ENCODE assay signal across 9 mouse cellular contexts in genomic region chr9:107605041-107605661, GRCm38 (mm10). TPM values are rescaled to one million over a fixed set of nuclear protein-coding genes. Genes with fewer than 3 reads are reported as not detected.
DNase-seq lines count a peak whose midpoint lies in the region; ATAC-seq lines count a peak whose summit lies in the region.
"Had no signal": no experiment of that assay in that cellular context is flagged by ENCODE, and none has a peak within 500 bp of the region (broad histone marks: within the 10 kb centered on the region; RNA-seq: fewer than 3 reads in every experiment).

No protein-coding gene starts in this region.

- H3K4me2 ChIP-seq in heart, embryonic 14.5 days (ENCODE audit: low read length), result peak overlapping the region; percentile 50
- peak overlapping the region; percentile 43 for H3K4me2 ChIP-seq in embryonic facial prominence, embryonic 14.5 days (ENCODE audit: low read depth, low read length)
- peak overlapping the region; percentile 22 for H3K4me2 ChIP-seq in midbrain, embryonic 12.5 days (replicated peaks)

- WGBS in heart, embryonic 14.5 days, result 40% methylated on average over 23 of the region's 23 CpGs
- 35% methylated on average over 20 of the region's 23 CpGs for WGBS in embryonic facial prominence, embryonic 14.5 days
- WGBS in midbrain, embryonic 12.5 days, result 34% methylated on average over 23 of the region's 23 CpGs

- no peaks in the 10 kb centered on the region for H3K36me3 ChIP-seq in heart, embryonic 14.5 days (ENCODE audit: control insufficient read depth, insufficient read depth, low read length)
- no peaks in the 10 kb centered on the region for H3K36me3 ChIP-seq in embryonic facial prominence, embryonic 14.5 days (ENCODE audit: control insufficient read depth, insufficient read depth, low read length)
- H3K36me3 ChIP-seq in midbrain, embryonic 12.5 days, result no peaks in the 10 kb centered on the region

- no peak overlapping the region; a peak in 1 of 4 replicates for H3K4me3 ChIP-seq in heart, embryonic 14.5 days (ENCODE audit: control insufficient read depth in 1 of 2, insufficient read depth in 1 of 2, low read depth in 1 of 2, low read length in 2 of 2)
- peak overlapping the region; percentile 19; the same call in 1 of the 2 replicates for H3K4me3 ChIP-seq in embryonic facial prominence, embryonic 14.5 days (ENCODE audit: low read depth, low read length)
- no peak overlapping the region for H3K4me3 ChIP-seq in midbrain, embryonic 12.5 days

- 0 out of 2 replicates have a peak, but pooled peaks cover 3% of the 10 kb centered on the region for H3K27me3 ChIP-seq in heart, embryonic 14.5 days (ENCODE audit: control insufficient read depth, insufficient read depth, low read length)
- H3K27me3 ChIP-seq in embryonic facial prominence, embryonic 14.5 days (replicated peaks; ENCODE audit: control insufficient read depth, insufficient read depth, low read length), result no peaks in the 10 kb centered on the region
- 0 out of 2 replicates have a peak, but pooled peaks cover 13% of the 10 kb centered on the region for H3K27me3 ChIP-seq in midbrain, embryonic 12.5 days
- H3K27me3 ChIP-seq: Patski had no signal

- H3K9ac ChIP-seq in heart, embryonic 14.5 days (ENCODE audit: low read length), result peak overlapping the region; percentile 63
- peak overlapping the region; percentile 55 for H3K9ac ChIP-seq in embryonic facial prominence, embryonic 14.5 days (ENCODE audit: low read depth, low read length)
- peak overlapping the region; percentile 37; the same call in 1 of the 2 replicates for H3K9ac ChIP-seq in midbrain, embryonic 12.5 days (replicated peaks)

- H3K4me1 ChIP-seq in heart, embryonic 14.5 days (ENCODE audit: control insufficient read depth in 2 of 2, insufficient read depth in 2 of 2, low read length in 2 of 2), result peaks cover 40 to 63% of the 10 kb centered on the region in 2 experiments
- peaks cover 46% of the 10 kb centered on the region for H3K4me1 ChIP-seq in embryonic facial prominence, embryonic 14.5 days (ENCODE audit: control insufficient read depth, insufficient read depth, low read length)
- peaks cover 59% of the 10 kb centered on the region for H3K4me1 ChIP-seq in midbrain, embryonic 12.5 days

- ATAC-seq in heart, embryonic 14.5 days (ENCODE audit: insufficient number of reproducible peaks, insufficient read depth, low FRiP score, low read depth), result no peak
- peak; percentile 24; the same call in 1 of the 2 replicates for ATAC-seq in embryonic facial prominence, embryonic 14.5 days (ENCODE audit: low read depth)
- ATAC-seq in midbrain, embryonic 12.5 days (ENCODE audit: low FRiP score, low read depth), result no peak
- ATAC-seq in erythroid progenitor cell, adult 5-6 weeks (replicated peaks; ENCODE audit: low FRiP score, poor library complexity, severe bottlenecking), result no peak
- ATAC-seq: Patski had no signal

- no peaks in the 10 kb centered on the region for H3K9me3 ChIP-seq in heart, embryonic 14.5 days (ENCODE audit: control insufficient read depth, low read length)
- no peaks in the 10 kb centered on the region for H3K9me3 ChIP-seq in embryonic facial prominence, embryonic 14.5 days (ENCODE audit: control insufficient read depth, low read length)
- H3K9me3 ChIP-seq in midbrain, embryonic 12.5 days, result no peaks in the 10 kb centered on the region

- no peak for DNase-seq in heart, adult 8-10 months (ENCODE audit: low spot score)
- no peak for DNase-seq in embryonic facial prominence, embryonic 14.5 days (ENCODE audit: low spot score)
- peak; percentile 63 to 72 for DNase-seq in kidney, adult 8-10 months
- DNase-seq in thymus, postnatal 0 days (ENCODE audit: low spot score), result no peak
- no peak for DNase-seq in thymus, postnatal 36 days

- H3K27ac ChIP-seq in heart, embryonic 14.5 days (replicated peaks in 1 of 2; ENCODE audit: control insufficient read depth in 1 of 2, insufficient read depth in 1 of 2, low read depth in 2 of 2, low read length in 2 of 2), result peak overlapping the region in 1 of 2 experiments; percentile 37; a peak in 1 of 4 replicates
- H3K27ac ChIP-seq in embryonic facial prominence, embryonic 14.5 days (replicated peaks; ENCODE audit: low read depth, low read length), result peak overlapping the region; percentile 52
- peak overlapping the region; percentile 15; the same call in 1 of the 2 replicates for H3K27ac ChIP-seq in midbrain, embryonic 12.5 days (replicated peaks)

RNA-seq across cellular contexts. Expression of gene Sema3b, which starts 3.9 kb away (rescaled TPM):
- 6.5 and 7.2 TPM in 2 replicates for polyA plus RNA-seq in heart, embryonic 14.5 days (2014; fragmentation: Nextera tagmentation; extraction: Ambion mirVana)
- total RNA-seq in heart, adult 8-10 months (2022), result 10 to 100 TPM; 21.1 to 33.0 (median 24.2) TPM
- polyA plus RNA-seq in embryonic facial prominence, embryonic 14.5 days (2014; fragmentation: Nextera tagmentation; extraction: Ambion mirVana), result 18.0 and 18.2 TPM in 2 replicates
- 3.2 TPM in 2 replicates for polyA plus RNA-seq in midbrain, embryonic 12.5 days (2016; fragmentation: Nextera tagmentation; extraction: Ambion mirVana)
- 1.4 and 1.8 TPM in 2 replicates for polyA plus RNA-seq in thymus, postnatal 0 days (2015; fragmentation: Nextera tagmentation; extraction: Ambion mirVana)
- not detected in 2 replicates for total RNA-seq in erythroid progenitor cell, adult 5-6 weeks (2015; ENCODE audit: low replicate concordance)
- total RNA-seq in erythroid progenitor cell, adult 5-6 weeks (2017; ENCODE audit: low replicate concordance), result not detected in 2 replicates

RNA-seq across cellular contexts. Expression of gene Ifrd2, which starts 17.7 kb away (rescaled TPM):
- polyA plus RNA-seq in heart, embryonic 14.5 days (2014; fragmentation: Nextera tagmentation; extraction: Ambion mirVana), result 44.6 and 45.7 TPM in 2 replicates
- total RNA-seq in heart, adult 8-10 months (2022), result 10 to 100 TPM; 43.7 to 58.2 (median 47.5) TPM
- 46.7 and 52.3 TPM in 2 replicates for polyA plus RNA-seq in embryonic facial prominence, embryonic 14.5 days (2014; fragmentation: Nextera tagmentation; extraction: Ambion mirVana)
- polyA plus RNA-seq in midbrain, embryonic 12.5 days (2016; fragmentation: Nextera tagmentation; extraction: Ambion mirVana), result 20.1 and 21.1 TPM in 2 replicates
- polyA plus RNA-seq in thymus, postnatal 0 days (2015; fragmentation: Nextera tagmentation; extraction: Ambion mirVana), result 43.6 and 48.7 TPM in 2 replicates
- total RNA-seq in erythroid progenitor cell, adult 5-6 weeks (2015; ENCODE audit: low replicate concordance), result 206 and 249 TPM in 2 replicates
- 122 and 166 TPM in 2 replicates for total RNA-seq in erythroid progenitor cell, adult 5-6 weeks (2017; ENCODE audit: low replicate concordance)

RNA-seq across cellular contexts. Expression of gene Hyal3, which starts 24.5 kb away (rescaled TPM):
- polyA plus RNA-seq in heart, embryonic 14.5 days (2014; fragmentation: Nextera tagmentation; extraction: Ambion mirVana), result 0.46 and 0.53 TPM in 2 replicates
- total RNA-seq in heart, adult 8-10 months (2022), result under 1 TPM; 0.20 to 0.72 (median 0.25) TPM
- 1.2 and 1.4 TPM in 2 replicates for polyA plus RNA-seq in embryonic facial prominence, embryonic 14.5 days (2014; fragmentation: Nextera tagmentation; extraction: Ambion mirVana)
- 0.41 and 1.1 TPM in 2 replicates for polyA plus RNA-seq in midbrain, embryonic 12.5 days (2016; fragmentation: Nextera tagmentation; extraction: Ambion mirVana)
- polyA plus RNA-seq in thymus, postnatal 0 days (2015; fragmentation: Nextera tagmentation; extraction: Ambion mirVana), result 0.90 and 1.2 TPM in 2 replicates
- 4.2 and 8.6 TPM in 2 replicates for total RNA-seq in erythroid progenitor cell, adult 5-6 weeks (2015; ENCODE audit: low replicate concordance)
- 0.64 TPM in 1 of 2 replicates, not detected in the other for total RNA-seq in erythroid progenitor cell, adult 5-6 weeks (2017; ENCODE audit: low replicate concordance)

RNA-seq across cellular contexts. Expression of gene Naa80, which starts 26.5 kb away (rescaled TPM):
- 10.0 and 14.9 TPM in 2 replicates for polyA plus RNA-seq in heart, embryonic 14.5 days (2014; fragmentation: Nextera tagmentation; extraction: Ambion mirVana)
- 10 to 100 TPM; 18.8 to 24.3 (median 21.1) TPM for total RNA-seq in heart, adult 8-10 months (2022)
- polyA plus RNA-seq in embryonic facial prominence, embryonic 14.5 days (2014; fragmentation: Nextera tagmentation; extraction: Ambion mirVana), result 15.9 and 18.0 TPM in 2 replicates
- 14.5 and 14.7 TPM in 2 replicates for polyA plus RNA-seq in midbrain, embryonic 12.5 days (2016; fragmentation: Nextera tagmentation; extraction: Ambion mirVana)
- polyA plus RNA-seq in thymus, postnatal 0 days (2015; fragmentation: Nextera tagmentation; extraction: Ambion mirVana), result 18.4 and 23.1 TPM in 2 replicates
- total RNA-seq in erythroid progenitor cell, adult 5-6 weeks (2015; ENCODE audit: low replicate concordance), result 15.5 and 24.5 TPM in 2 replicates
- total RNA-seq in erythroid progenitor cell, adult 5-6 weeks (2017; ENCODE audit: low replicate concordance), result 12.3 and 17.7 TPM in 2 replicates

RNA-seq across cellular contexts. Expression of gene Hyal1, which starts 28.4 kb away (rescaled TPM):
- 4.4 and 4.6 TPM in 2 replicates for polyA plus RNA-seq in heart, embryonic 14.5 days (2014; fragmentation: Nextera tagmentation; extraction: Ambion mirVana)
- 1 to 10 TPM; 4.6 to 6.6 (median 5.1) TPM for total RNA-seq in heart, adult 8-10 months (2022)
- 5.6 and 6.8 TPM in 2 replicates for polyA plus RNA-seq in embryonic facial prominence, embryonic 14.5 days (2014; fragmentation: Nextera tagmentation; extraction: Ambion mirVana)
- polyA plus RNA-seq in midbrain, embryonic 12.5 days (2016; fragmentation: Nextera tagmentation; extraction: Ambion mirVana), result 9.0 and 10.1 TPM in 2 replicates
- polyA plus RNA-seq in thymus, postnatal 0 days (2015; fragmentation: Nextera tagmentation; extraction: Ambion mirVana), result 6.1 and 9.0 TPM in 2 replicates
- 7.1 and 12.6 TPM in 2 replicates for total RNA-seq in erythroid progenitor cell, adult 5-6 weeks (2015; ENCODE audit: low replicate concordance)
- 8.0 TPM in 1 of 2 replicates, not detected in the other for total RNA-seq in erythroid progenitor cell, adult 5-6 weeks (2017; ENCODE audit: low replicate concordance)

Comparison
In these comparisons a context has a peak if more than half of its experiments do, and no peak if none do; other contexts are left out.
1. DNase-seq: peak in kidney, adult 8-10 months (2 of 2); none in heart, adult 8-10 months (single experiment), embryonic facial prominence, embryonic 14.5 days (single experiment), thymus, postnatal 0 days (single experiment) and thymus, postnatal 36 days (0 of 2).
2. Peak in every context shown above with its lines, with median percentiles within 50 percentile points of each other: H3K4me2 ChIP-seq and H3K9ac ChIP-seq.